Mouse (Mus musculus): ENCODE measurements around the gene Gls.

Gls gene

DNA sequence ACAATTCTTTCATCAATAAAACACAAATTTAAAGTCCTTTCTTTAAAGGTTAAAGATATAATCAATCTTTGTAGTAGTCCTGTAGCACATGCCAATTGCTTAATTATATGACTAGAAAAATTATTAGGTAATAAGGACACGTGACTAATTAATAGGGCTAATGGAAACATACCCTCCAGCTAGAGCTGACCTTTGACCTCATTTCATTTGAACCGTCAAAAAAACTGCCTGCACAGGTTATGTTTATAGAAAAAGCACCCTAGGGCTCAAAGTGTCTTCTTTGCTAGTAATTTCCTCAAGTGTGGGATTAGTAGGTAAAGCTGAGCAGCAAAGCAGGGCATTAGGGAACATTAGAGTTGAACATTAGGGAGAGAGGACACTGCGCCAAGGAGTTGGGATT, 9.2 kb upstream of the Gls start:
- no peak for DNase-seq (ENCODE audit: low spot score)

DNA sequence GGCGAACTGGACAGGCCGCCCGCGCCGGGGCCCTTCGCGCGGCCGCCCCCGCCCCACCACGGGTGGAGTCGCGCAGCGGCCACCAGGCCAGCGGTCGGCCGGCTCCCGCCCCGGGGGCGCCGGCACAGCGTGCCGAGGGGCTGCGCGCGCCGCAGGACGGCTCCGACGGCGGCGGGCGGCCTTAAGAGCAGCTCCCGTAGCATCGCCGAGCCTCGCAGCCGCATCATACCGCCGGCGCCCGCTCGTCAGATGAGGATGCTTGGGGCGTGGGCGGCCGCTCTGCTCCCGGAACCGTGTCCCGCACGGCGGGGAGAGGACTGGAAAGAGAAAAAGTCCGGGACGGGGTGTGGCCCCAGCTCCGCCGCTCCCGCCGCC, 279 bp downstream of the Gls start:
- no peak for DNase-seq (ENCODE audit: low spot score)

DNA sequence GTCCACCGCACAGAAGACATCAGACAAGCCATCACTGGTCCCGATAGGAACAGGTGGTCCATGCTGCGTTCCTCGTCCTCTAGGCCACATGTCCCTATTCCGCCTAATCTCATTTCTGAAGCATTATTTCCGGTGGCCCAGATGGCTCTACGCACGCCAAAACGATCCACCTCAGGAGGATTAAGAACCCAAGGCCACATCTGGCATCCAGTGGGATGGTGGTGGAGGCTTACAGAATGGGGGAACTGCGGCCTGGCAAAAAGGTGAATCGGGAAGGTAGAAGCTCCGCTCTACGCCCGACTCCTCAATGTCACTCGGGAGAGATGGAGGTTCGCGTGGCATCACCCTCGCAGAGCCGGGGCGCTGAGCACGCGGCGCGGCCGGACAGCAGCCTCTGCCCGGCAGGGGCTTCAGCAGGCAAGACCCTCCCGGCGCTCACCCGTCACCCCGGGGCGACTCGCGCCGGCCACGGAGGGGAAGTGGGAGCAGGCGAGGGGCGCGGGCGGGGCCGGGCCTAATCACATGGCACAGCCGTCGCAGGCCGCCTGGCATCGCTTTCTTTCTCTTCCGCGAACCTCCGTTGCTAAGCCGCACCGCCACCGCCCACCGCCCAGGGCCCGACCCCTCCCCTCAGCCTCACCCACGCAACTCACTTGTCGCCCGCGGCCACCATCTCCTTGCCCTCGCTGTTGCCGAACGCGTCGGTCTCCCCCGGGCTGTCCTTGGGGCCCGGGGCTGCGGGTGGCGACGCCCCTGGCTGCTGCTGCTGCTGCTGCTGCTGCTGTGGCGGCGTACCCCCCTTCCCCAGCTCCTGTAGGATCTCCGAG, 880 bp downstream of the Gls start:
- DNase-seq (ENCODE audit: low spot score) = peak; percentile 65

DNA sequence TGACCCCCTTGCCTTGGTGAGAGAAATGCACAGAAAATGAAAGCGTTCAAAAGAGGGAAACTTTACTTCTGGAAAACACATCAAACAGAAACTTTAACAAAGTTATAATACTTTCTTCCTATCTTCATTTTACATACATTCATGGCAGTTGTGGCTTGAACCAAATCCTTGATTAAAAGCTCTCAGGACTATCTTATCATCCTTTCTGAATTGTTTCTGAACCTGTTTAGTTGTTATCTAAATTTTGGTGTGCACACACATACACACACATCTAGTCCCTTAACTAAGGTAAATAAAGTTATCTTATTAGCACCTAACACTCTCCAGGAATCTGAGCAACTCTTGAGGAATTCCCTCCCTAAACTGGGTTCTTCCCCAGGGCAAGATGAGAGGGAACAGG, 2.6 kb downstream of the Gls start:
- no peak for DNase-seq (ENCODE audit: low spot score)

DNA sequence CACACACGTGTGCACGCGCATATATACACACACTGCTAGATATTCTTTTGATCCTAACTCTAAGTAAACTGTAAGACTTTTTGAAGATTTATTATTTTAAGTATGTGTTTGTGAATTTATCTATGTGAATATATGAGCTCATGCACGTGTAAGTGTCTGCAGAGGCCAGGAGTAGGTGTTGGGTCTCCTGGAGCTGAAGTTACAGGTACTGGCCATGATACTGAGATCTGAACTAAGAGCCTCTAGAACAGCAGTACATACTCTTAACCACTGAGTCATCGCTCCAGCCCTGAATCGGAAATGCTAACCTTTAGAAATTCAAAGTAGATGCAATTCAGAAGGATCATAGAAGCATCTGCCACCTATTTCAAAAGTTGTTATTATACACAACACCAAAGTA, 4.9 kb downstream of the Gls start:
- no peak for DNase-seq (ENCODE audit: low spot score)

DNA sequence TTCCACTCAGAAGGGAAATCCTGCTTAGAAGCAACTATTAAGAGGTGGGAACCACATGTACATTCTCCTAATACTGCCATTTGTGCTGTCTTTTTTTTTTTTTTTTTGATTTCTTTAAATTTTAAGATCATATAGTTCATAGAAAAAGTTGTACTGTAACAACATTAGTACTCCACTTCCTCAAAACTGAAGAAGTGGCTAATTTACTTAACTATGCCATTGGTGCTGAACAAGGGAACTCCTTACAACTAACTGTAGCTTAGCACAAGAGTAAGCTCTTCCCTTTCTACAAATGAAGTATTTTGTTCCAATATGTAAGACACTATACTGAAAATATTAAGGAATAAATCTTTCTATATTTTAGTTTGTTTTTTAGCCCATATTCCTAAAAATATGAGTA, 6.6 kb downstream of the Gls start:
- DNase-seq (ENCODE audit: low spot score) = no peak

DNA sequence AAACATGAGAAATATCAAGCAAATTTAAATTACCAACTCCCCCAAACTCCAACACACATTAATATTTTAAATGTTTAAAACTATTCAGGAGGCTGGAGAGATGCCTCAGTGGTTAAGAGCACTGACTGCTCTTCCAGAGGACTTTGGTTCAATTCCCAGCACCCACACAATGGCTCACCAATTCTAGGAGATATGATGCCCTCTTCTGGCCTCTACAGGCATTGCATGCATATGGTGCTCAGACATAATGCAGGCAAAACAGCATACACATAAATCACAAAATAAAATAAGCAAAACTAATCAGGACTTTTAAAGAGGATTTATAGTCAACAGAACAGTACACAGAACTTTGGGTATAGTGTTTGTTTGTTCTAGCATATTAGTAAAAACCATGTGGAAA, 16.3 kb downstream of the Gls start:
- DNase-seq (ENCODE audit: low spot score) = no peak

DNA sequence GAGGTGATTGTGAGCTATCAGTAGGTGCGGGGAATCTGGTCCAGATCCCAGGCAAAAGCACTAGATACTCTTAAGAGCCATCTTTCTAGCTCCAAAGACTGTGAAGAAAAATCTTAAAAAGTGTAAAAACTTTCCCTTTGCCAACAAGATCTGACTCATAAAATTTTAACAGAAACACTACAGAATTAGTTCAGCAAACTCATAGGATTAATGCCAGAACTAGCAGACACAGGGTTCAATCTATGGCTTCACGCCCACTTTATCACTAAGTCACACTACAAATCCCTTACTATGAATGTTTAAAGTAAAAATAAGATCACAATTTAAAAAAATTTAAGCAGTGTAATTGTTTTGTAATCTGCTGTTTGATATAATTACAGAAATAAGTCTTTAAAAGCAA, 50.0 kb downstream of the Gls start:
- DNase-seq (ENCODE audit: low spot score) = no peak

DNA sequence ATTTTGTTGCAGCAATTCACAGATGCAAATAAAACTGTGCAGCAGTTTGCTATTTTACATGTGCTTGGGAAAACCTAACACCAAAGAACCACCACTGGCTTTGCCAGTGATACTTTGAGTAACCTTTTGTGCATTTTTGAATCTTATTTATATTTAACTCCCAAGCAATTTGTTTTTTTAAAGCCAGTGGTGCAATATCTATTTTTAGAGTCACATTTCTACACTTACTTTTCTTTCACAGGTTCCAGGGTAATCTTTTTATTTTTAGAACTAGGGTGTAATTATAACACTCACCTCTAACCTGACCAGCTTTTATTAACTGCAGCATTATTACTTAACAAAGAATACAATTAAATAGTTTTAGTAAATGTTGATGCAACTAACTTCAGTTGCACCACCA, 51.0 kb downstream of the Gls start:
- no peak for DNase-seq (ENCODE audit: low spot score)

DNA sequence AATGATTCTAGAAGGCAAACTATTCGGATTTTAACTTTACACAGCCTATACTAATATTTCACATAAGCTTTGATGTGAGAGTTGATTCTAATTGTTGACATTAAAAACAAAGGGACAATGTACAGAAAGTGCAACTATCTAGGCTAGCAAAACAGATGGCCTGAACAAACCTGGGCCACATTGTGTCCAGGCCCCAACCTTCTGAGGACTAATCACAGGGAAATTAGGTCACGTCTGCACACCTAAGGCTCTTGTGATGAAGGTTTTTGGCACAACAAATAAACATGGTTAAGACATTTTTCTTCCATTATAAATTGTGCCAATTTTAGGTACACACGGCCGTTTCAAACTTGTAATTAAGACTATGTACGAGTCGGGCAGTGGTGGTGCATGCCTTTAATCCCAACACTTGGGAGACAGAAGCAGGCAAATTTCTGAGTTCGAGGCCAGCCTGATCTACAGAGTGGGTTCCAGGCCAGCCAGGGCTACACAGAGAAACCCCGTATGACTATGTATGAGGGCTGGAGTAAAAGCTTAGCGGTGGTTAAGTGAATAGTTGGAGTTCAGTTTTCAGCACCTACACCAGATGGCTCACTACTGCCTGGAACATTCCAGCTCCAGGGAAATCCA, 53.0 kb downstream of the Gls start:
- DNase-seq (ENCODE audit: low spot score) = no peak

DNA sequence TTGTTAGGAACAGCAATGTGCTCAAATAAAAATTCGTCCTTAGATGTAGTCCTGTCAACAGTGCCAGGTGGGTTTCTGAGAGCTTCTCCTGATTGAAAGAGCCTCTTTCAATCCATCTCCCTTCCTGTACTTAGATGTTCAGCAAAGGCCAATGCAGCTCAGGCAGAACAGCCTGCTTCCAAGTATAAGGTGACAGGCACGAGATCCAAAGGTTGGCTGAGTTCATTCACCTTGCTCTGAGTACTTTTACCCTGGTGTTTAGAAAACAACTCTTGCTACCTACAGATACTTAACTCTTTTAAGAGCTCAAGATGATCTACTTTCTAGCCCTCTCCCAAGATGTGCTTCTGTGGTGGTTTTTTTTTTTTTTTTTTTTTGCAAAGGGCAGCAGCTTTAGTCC, 56.0 kb downstream of the Gls start:
- no peak for DNase-seq (ENCODE audit: low spot score)

DNA sequence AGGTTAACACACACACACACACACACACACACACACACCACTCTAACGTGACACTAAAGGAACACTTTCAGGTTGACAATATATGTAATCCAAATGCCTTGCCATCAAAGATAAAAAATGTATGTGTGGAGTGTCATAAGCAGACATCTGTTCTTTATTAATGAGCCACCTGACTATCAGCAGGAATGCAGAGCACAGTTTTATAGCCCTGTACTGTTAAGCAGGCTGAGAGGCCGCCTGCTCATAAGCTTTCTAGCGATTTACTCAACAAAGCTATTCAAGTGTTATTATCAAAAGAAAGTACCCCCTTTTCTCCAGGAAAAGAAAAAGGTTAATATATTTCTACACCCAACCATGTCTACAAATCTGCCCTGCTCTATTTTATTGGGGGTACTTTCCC, 57.0 kb downstream of the Gls start:
- DNase-seq (ENCODE audit: low spot score) = no peak

DNA sequence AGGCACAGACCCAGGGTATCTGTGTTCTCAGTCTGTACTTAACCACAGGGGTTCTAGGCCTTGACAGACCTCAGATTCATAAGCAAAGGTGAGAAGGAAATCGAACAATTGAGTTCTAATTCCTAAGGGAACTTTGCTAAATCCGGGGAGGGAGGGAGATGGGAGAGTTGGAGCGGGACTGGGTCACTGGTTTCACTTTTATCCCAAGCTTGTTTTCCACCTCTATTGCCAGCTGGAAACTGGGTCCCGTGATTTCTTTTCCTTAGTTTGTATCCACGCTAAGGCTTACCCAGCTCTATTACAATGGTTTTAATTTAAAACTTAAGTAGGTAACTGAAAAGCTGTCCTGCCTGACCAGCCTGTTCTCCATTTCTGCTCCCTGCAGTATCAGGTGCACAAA, 57.7 kb downstream of the Gls start:
- DNase-seq (ENCODE audit: low spot score) = no peak

DNA sequence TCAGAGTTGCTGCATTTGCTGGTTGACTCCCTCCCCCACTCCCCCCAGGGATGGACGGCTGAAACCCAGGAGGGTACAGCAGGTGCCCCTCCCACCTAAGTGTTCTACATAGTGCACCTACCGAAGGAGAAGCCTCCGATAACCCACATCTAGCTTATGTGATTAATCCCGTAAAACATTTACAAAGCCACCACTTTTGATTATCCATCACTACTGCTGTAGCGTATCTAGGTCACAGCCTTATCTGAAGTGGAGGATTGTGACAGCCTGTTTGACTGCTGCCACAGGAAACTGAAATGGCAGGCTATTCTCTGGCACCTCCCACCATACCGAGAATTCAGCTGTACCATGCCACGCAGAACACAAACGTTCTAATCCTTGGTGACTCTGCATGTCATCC, 61.8 kb downstream of the Gls start:
- no peak for DNase-seq (ENCODE audit: low spot score)

DNA sequence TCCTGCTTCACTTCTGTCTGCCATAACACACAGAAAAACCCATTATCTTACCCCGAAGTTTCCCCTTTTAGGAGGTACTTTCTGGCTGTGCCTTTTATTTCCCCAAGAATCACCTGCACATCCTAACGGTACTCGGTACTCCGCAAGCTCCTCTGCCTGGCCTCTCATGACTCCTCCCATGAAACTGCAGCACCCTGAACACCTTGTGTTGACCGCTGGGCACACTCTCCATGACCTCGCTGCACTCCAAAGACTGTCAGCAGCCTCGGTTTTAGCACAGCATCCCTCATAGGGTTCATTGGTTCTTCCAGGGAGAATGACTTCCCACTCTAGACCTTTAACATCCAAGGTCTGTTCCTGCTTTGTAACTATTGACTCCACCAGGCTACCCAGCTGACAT, 62.3 kb downstream of the Gls start:
- DNase-seq (ENCODE audit: low spot score) = no peak

DNA sequence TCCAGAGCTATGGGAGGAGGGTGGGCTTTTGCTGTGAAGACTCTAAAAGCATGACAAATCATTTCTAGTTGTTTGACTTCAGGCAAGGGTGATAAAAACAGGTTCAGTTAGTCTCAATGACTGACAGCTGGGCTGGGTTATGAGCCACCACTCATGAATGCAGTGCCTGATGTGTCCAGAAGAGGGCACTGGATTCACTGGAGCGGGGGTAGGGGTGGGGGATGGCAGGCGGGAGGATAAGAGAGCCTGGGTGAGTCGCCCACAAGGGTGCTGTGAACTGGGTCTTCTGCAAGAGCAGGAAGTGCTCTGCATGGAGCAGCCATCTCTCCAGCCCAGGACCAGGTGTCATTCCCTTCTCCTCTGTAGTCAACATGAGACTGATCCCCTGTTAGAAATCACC, 63.0 kb downstream of the Gls start:
- DNase-seq (ENCODE audit: low spot score) = no peak

DNA sequence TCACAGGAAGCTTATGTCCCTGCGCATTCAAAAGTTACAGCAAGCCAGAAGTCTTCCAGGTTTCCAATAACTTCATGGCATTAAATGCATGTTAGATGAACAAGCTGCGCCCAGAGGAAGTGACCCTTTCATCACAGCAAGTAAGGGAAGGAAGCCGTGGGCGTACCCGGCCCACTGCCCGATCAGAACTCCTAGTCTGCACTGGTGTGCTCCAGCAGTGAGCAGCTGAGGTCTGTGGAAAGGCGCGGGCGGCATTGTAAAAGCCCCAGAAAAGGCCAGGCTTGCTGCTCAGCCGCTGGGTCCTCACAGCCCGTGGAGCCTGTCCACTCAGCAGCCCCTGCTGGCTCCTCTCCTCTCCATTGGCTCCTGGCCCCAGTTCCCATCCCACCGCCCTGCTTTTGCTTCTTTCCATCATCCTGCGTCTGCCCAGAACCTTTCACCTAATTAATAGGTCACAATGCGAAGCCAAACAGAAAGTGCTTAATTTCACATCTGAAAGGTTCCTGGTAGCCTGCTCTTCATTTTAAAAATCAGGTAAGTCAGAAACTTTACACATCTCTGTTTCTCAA, 66.3 kb downstream of the Gls start:
- no peak for DNase-seq (ENCODE audit: low spot score)

DNA sequence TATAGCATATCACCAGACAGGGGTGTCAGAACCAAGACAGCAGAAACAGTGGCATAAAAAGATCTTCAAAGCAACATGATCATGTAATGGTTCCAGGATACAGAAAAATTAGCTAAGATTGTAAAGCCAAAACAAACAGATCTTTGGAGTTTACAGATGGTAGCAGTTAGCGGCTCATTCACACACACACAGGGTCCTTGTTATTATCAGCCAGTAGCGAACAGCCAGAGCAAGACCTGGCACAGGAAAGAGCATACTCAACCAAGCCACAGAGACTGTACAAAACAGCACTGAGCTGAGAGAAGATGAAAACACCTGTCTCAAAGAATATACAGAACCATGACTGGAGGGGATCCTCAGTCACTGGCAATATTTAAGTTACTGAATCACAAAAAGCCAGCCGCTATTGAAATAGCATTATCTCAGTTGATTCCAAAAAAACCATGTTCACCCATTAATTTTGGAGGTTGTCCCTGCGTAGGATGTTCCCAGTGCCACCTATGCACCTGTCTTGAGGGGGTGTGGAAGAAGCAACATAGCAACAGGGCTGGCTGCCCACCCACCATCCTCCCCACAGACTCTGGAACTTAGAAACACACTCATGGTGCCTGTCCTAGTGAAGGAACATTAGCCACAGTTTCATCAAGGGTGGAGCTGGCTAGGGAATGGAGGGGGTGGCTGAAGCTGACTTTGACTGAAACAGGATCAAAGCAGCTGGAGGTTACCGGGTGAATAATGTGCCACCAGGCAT, 69.2 kb downstream of the Gls start:
- DNase-seq (ENCODE audit: low spot score) = no peak

DNA sequence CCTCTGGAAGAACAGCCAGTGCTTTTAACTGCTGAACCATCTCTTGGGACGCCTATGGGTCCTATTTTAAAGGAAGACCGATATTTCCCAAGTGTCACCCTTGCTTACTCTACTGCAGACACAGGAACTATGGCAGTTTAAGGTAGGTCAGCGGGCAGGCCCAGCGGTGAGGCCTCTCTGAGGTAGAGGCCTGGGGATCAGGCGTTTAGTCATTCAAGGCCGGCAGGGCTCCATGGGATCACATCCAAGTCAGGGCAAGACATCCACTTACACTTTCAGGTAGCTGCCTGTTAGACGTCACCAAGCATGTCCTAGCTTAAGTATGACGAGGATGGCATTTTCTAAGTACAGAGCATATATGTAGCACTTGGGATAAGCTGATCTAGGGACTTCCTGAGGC, 71.9 kb downstream of the Gls start:
- no peak for DNase-seq (ENCODE audit: low spot score)

DNA sequence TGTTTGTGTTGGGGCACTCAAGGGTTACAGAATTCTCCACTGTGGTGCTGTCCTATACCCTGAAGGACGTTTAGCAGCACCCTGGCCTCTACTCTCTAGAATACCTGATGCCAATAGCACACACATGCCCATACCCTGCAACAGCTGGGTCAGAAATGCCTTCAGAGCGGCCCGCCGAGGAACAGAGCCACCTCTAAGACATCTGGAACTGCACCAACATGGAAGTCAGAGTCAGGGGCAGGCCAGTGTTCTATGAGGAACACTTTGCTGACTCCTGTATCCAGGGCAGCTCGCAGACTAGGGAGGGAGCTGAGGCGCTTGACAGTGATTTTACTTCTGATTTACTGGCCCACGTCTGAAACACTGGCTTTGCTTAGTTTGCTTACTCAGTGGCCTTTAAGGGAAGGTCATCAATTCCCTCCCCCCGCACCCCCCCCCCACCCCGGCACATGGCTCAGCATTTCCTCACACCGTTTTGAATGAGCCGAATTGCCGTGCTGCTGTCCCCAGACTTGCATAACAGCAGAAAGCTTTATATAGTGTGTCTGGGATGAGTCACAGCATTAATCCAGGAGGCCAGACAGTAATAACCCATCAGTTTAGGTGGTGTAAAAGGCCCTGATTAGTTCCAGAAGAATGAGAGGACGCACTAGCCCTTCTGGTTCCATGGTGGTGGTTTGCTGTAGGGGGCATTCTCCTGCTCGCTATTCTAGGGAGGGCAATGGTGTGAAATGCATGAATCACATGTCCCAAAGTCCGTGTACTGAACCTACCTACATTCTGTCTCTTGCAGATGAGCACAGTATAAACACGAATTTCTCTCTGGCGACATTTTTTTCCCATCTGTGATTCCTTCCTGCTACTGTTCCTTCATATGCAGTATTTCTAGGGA, 74.3 kb downstream of the Gls start:
- DNase-seq (ENCODE audit: low spot score) = no peak

DNA sequence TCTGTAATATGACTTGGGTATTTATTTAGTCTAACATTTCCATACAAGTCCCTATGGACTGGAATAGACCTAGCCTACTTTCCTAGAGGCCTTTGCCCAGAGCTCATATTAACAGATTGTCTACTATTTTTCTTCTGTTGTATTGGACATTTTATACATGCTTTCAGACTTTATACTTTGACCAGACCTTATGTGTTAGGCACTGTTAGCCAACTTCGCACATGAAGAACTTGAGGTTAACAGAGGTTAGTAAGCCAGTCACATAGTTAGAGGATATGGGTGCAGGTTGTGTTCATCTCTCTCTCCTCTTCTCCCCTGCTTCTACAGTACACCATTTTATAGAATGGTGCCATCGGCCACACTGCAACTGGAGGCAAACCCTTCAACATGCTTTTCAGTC, 75.0 kb downstream of the Gls start:
- DNase-seq (ENCODE audit: low spot score) = no peak

DNA sequence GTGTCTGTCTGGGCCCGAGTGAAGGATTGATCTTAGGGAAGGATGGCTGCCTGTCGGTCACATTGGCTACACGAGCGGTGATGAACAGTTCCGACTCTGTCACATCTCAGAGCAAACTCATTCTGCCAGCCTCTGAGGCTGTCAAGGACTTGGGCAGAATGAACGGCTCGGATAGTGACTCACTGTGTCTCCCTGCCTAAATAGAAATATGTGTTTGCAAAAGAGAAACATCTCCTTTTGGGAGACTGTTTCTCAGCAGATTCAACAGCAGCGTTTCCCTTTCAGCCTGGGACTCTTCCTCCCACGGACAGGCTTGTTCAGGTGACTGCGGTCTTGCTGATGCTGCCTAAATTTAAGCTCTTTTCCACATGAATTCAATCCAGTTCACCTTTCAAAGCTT, 76.7 kb downstream of the Gls start:
- DNase-seq (ENCODE audit: low spot score) = no peak

Data from spleen, adult 12 weeks (tissue).